Mouse (Mus musculus): ENCODE measurements around the gene Pla2g16. TPM values are rescaled to one million over a fixed set of nuclear protein-coding genes. Genes with fewer than 3 reads are reported as not detected.

The Pla2g16 gene
- total RNA-seq (2021) (100 to 1,000 TPM in 1 of 2 experiments, 10 to 100 TPM in 1; 53.9 to 113 TPM), polyA plus RNA-seq (2012; rRNA removed) (10.9 and 13.6 TPM in 2 replicates)
- long read RNA-seq, transcript Pla2g16-201 (5 exons, 3,523 nt) = major isoform, 17 of 30 reads
- long read RNA-seq, transcript Pla2g16-203 (5 exons, 1,901 nt) = minor isoform, 8 of 30 reads
- long read RNA-seq, partial matches to known transcripts = 4 of 30 reads
- long read RNA-seq, other reads (novel, unspliced or antisense) = 1 of 30 reads

DNA sequence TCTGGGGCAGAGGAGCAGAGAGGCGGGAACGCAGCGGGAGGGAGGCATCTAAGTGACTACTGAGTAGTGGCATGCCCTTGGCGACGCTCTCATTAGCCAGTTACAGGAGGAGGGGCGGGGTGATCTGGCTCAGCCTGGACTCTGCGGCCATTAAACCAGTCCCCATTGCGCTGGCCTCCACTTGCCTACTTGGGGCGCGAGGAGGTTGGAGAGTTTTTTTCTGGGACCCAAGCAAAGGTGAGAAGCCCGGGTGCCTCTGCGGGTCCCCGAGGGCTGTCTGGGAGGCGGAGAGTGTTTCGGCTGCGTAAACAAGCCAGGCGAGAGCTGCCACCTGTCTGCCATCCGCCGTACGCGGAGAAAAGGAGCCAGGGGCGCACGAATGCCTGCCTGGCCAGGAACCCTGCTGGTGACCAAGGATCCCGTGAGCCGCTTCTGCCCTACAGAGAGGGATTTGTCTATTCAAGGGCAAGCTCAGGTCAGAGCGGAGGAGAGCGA, at the start of gene Pla2g16:
Gene Pla2g16 (plus strand): TSS at position 132 of the 495 bp plus-strand sequence.
- peak; percentile 90 for DNase-seq

GRCm38 (mm10) chr19:7508026-7508425, 49.2 kb upstream of the Pla2g16 start:
- DNase-seq = no peak

- DNase-seq = no peak
These were observed 40.8 kb upstream of the Pla2g16 start for GRCm38 (mm10) chr19:7516437-7516836.

DNA sequence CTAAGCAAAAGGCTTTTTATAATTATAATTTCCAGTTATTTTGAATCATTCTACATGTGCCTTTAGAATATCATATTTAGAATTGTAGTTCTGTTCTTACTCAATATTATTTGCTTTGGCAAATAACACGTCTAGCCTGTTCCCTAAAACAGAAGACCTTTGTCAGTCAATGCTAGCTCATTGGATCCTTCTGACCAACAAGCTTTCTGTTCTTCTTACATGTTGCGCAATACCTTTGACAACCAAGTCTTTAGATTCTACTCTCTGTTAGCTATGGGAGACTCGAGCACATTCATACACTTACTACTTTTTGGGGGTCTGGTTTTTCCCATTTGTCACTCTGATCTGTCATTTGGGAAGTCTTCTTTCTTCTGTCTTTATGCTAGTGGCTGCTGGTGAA, 35.6 kb upstream of the Pla2g16 start:
- DNase-seq = no peak

DNA sequence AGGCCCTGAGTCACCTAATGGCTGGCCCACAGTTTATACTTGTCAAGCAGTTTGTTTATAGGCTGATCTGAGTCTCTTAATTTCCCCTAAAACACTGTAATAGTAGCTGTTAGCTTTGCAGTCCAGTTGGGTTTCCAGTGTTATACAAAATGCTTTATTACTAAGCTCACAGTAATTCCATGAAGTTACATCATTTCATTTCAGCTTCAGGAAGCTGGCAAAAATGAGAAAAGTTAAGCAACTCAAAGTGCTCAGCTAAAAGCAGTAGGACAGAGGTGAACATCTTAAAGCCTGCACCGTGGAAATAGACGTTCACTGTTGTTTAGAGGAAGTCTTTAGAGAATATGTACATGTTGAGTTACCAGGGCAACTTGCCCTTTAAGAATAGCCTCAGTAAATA, 34.4 kb upstream of the Pla2g16 start:
- no peak for DNase-seq

DNA sequence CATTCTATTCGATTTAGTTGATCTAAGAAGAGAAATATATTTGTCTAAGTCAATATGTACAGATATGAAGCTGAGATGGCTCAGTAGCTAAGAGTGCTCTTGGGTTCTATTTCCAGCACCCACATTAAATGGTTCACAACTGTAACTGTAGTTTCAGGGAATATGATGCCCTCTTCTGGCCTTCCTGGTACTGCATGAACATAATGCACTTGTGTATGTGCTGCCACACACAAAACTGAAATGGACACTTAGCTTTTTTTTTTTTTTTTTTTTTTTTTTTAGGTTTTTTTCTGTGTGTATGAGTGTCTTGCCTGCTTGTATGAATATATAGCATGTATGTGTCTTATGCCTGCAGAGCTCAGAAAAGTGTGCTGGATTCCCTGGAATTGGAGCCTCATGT, 34.0 kb upstream of the Pla2g16 start:
- no peak for DNase-seq

DNA sequence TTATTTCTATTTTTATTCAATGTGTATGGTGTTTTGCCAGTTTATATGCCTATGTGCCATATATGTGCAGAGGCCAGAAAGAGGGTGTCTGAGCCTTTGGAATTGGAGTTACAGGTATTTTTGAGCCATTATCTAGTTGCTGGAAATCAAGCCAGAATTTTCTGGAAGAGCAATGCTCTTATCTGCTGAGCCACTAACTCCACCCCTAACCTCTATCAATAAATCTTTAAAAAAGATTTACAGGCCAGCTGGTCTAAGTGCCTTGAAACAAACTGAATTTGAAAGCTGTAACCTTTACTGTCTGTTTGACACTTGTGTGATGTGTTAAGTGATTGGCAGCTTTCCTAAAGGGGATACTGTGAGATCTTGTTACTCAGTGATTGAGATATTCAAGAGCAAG, 33.5 kb upstream of the Pla2g16 start:
- DNase-seq = no peak

- no peak for DNase-seq
These were observed 32.4 kb upstream of the Pla2g16 start for GRCm38 (mm10) chr19:7524879-7525278.

GRCm38 (mm10) chr19:7528639-7529428, 28.4 kb upstream of the Pla2g16 start:
- DNase-seq = peak; percentile 35

GRCm38 (mm10) chr19:7531906-7532305, 25.4 kb upstream of the Pla2g16 start:
- no peak for DNase-seq

GRCm38 (mm10) chr19:7533891-7534290, 23.4 kb upstream of the Pla2g16 start:
- DNase-seq = peak; percentile 25

DNA sequence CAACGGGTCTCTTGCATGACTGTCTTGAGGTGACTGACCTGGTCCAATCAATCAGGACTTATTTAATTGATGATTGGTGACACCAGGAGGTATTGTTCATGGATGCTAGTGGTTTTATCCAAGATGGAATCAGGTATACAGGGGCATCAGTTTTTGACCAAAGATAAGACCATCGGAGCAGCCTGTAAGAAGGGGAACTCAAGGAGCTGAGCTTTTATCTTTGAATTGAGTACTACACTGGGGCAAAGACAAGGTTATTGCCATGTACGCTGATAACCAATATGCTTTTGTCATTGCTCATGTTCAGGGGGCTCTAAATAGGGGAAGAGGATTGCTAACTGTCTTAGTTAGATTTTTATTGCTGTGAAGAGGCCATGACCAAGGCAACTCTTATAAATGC, 8.3 kb upstream of the Pla2g16 start:
- no peak for DNase-seq

- DNase-seq = no peak
These were observed 5.5 kb upstream of the Pla2g16 start for GRCm38 (mm10) chr19:7551550-7552300.

- DNase-seq = no peak
These were observed 5.0 kb upstream of the Pla2g16 start for GRCm38 (mm10) chr19:7552301-7552673.

DNA sequence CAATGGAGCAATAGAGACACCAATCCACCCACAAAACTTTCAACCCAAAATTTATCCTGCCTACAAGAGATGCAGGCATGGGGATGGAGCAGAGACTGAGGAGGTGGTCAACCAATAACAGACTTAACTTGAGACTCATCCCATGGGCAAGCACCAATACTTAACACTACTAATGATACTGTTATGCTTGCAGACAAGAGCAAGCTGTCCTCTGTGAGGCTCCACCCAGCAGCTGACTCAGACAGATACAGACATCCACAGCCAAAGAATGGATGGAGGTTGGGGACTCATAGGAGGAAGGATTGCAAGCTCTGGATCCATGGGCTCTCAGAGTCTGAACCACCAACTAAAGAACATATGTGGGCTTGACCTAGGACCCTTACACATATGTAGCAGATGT, 3.8 kb upstream of the Pla2g16 start:
- no peak for DNase-seq

DNA sequence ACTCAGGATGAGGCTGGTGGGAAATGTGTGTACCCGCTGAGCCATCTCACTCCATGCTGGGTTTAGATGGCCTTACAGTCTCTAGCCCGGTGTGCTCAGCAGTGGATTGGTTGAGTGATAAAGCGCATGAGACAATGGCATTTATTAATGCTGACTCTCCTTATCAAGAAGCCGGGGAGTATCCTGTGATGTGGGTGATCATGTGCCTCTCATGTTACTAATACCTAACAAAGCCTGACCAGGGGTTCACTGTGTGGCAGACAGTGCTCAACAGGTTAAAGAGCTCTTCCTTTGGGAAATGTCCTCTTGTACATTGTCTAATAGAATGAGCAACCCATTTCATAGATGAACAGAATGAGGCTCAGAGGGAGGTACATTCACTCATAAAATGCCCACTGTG, 2.4 kb upstream of the Pla2g16 start:
- no peak for DNase-seq

GRCm38 (mm10) chr19:7556641-7557040, 618 bp upstream of the Pla2g16 start:
- no peak for DNase-seq

- no peak for DNase-seq
These were observed 585 bp downstream of the Pla2g16 start for GRCm38 (mm10) chr19:7557844-7558243.

- DNase-seq = no peak
These were observed 1.4 kb downstream of the Pla2g16 start for GRCm38 (mm10) chr19:7558675-7559074.

- DNase-seq = no peak
These were observed 2.7 kb downstream of the Pla2g16 start for GRCm38 (mm10) chr19:7559986-7560385.

DNA sequence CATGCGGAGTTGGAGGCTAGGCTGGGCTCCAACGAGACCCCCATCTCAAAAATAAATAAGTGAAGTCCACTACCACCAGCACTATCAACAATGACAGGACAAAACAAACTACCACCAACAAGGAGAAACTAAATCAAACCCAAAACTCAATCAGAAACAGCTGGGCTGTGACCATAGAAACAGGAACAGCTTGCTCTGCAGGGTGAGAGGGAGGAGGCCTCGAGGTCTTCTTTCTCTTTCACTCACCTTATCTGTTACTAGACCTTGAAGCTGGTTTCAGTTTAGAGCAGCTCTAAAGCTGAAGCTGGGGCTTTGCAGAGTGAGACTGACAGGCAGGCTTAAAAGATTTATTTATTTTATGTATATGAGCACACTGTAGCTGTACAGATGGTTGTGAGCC, 4.2 kb downstream of the Pla2g16 start:
- no peak for DNase-seq

- no peak for DNase-seq
These were observed 5.4 kb downstream of the Pla2g16 start for GRCm38 (mm10) chr19:7562601-7563129.

GRCm38 (mm10) chr19:7563676-7564075, 6.4 kb downstream of the Pla2g16 start:
- DNase-seq = no peak

All from adrenal gland, adult 2 months (tissue).